Mouse (Mus musculus) megakaryocyte, embryonic 14.5 days (primary cell): ENCODE data around the gene Mef2a.

Experiments
- FLI1 ChIP-seq: IDR thresholded peaks from 2 replicates; pipeline ENCODE4 v1.6.1; 2012; ENCODE audit warnings: low read length, inconsistent platforms, mixed read lengths
- GATA1 ChIP-seq: IDR thresholded peaks from 3 replicates; pipeline ENCODE4 v1.6.1; 2012; ENCODE audit warnings: mixed read lengths, low read length, inconsistent platforms, borderline replicate concordance

DNA sequence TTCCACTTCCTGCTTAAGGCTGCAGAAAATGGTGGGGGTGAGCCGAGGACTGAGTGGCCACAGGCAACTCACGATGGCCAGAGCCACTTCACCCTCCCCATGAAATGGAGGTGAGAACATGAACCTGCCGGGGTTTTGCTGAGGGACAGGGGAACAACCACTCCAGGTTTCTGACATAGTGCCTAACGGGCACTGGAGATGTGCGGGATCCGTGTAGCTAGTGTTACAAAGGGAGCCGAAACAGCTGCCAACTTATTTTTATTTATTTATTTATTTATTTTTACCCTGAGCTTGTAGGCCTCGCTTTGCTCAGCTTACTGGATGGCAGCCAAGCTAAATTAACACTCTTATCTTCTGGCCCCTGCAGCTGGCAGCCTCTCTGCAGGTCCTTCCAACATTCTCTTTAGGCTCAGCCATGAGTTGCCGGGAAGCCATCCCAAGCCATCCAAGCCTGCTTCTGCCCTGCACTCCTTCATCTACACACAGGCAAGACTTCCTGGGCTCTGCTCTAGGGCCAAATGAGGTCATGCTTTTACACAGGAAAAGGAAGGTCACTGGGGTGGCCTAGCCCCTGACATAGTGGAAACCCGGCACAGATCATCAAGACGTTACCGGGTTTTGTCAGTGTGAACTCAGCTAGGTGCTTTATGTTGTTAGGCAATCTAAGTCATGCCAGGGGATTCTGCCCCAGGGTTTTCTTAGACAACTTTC lies 49.0 kb upstream of the Mef2a start:
- TF ChIP-seq GATA1 = no peak
- no peak for TF ChIP-seq FLI1
